Mouse (Mus musculus): Measurements from ENCODE around the gene Scmh1. TPM values are rescaled to one million over a fixed set of nuclear protein-coding genes. Genes with fewer than 3 reads are reported as not detected.

Gene Scmh1
- polyA plus RNA-seq, 1 experiment = 34.2 TPM

DNA sequence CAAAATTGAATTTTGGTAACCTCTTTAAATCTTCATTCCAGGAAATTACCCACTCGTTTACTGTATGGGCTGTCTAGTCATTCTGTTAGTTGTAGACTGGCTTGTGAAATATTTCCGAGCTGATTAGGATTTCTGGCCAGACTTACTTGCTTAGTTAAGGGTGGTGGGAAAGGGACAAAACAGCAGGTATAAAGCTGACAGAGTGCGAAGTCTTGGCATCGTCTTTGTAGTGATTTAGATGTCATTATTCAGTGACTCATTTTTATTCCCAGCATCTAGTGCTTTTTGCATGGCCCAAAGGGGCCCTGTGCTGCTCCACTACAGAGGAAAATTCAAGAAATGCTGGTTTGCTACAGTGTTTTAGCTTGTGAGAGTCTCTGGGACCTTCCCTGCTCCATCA, 56.7 kb downstream of the Scmh1 start:
- TF ChIP-seq POLR2A (IDR thresholded peaks at IDR 0.05; ENCODE audit: borderline replicate concordance, low read depth, low read length) = no peak
- TF ChIP-seq CTCF (IDR thresholded peaks at IDR 0.05; ENCODE audit: low read depth, low read length) = no peak
- H3K4me3 ChIP-seq (ENCODE audit: insufficient read depth, low read length) = no peak overlapping the region
- no peaks in the 10 kb centered on the region for H3K4me1 ChIP-seq (ENCODE audit: control insufficient read depth, insufficient read depth, low read length)
- no peak overlapping the region for H3K27ac ChIP-seq (ENCODE audit: insufficient read depth, low read depth, low read length)

DNA sequence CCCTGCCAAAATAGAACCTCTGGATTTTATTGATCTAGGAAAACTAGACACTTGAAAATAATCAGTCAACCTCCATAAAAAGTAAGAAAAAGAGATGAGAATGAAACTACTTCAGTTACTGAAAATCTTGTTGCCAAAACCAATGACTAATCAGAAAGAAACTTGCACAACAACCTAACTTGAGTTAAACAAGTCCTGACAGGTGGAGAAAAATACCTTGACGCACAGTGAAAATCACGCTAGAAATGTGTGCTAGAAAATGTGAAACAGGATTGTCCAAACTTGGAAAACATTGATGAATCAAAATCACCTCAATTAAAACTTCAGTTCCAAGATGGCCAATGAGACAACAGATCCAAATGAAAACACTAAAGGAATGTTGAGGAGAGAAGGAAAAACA, 67.9 kb downstream of the Scmh1 start:
- Histone ChIP-seq H3K4me3 (ENCODE audit: insufficient read depth, low read length) (no peak overlapping the region), H3K4me1 (ENCODE audit: control insufficient read depth, insufficient read depth, low read length) (no peaks in the 10 kb centered on the region), H3K27ac (ENCODE audit: insufficient read depth, low read depth, low read length) (no peak overlapping the region)
- TF ChIP-seq POLR2A (IDR thresholded peaks at IDR 0.05; ENCODE audit: borderline replicate concordance, low read depth, low read length) = no peak
- TF ChIP-seq CTCF (IDR thresholded peaks at IDR 0.05; ENCODE audit: low read depth, low read length) = no peak

DNA sequence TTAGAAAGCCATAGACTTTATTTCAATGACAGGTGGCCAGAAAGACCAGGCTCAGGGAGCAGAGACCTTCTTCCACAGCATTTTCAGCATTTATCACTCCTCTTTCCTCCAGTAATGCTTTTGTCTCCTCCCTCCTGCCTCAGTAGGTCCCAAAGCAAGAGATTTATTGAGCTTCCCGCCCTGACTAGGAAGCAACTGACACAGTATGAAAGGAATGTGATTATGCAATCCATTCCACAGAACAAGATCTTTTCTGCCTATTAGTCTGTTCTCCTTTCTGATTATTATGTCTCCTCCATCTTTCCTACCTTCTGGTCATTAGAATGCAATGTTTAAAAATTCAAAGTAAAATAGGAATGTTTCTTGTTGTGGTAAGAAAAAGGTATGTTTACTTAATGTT, 82.6 kb downstream of the Scmh1 start:
- no peak for TF ChIP-seq POLR2A (IDR thresholded peaks at IDR 0.05; ENCODE audit: borderline replicate concordance, low read depth, low read length)
- no peak for TF ChIP-seq CTCF (IDR thresholded peaks at IDR 0.05; ENCODE audit: low read depth, low read length)
- H3K4me1 ChIP-seq (ENCODE audit: control insufficient read depth, insufficient read depth, low read length) = no peaks in the 10 kb centered on the region
- no peak overlapping the region for H3K27ac ChIP-seq (ENCODE audit: insufficient read depth, low read depth, low read length)
- H3K4me3 ChIP-seq (ENCODE audit: insufficient read depth, low read length) = no peak overlapping the region

DNA sequence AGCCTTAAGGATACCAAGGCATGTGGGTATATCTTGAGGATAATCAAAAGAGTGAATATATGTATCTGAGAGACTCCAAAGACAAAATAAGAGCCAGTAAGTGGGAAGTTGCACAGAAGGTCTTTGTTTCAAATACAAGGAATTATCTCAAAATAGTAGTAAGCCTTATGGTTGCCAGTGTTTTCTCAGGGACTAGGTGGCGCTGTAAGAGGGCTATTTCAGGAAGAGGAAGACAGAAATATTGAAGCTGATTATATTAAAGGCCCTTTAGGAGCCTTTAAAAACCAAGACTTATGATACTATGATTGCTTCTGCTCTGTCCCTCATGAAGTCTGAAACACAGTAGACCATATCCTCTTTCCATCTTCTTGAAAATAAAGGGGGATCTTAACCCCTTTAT, 101.9 kb downstream of the Scmh1 start:
- H3K27ac ChIP-seq (ENCODE audit: insufficient read depth, low read depth, low read length) = no peak overlapping the region
- TF ChIP-seq CTCF (IDR thresholded peaks at IDR 0.05; ENCODE audit: low read depth, low read length) = no peak
- TF ChIP-seq POLR2A (IDR thresholded peaks at IDR 0.05; ENCODE audit: borderline replicate concordance, low read depth, low read length) = no peak
- no peak overlapping the region for H3K4me3 ChIP-seq (ENCODE audit: insufficient read depth, low read length)
- H3K4me1 ChIP-seq (ENCODE audit: control insufficient read depth, insufficient read depth, low read length) = no peaks in the 10 kb centered on the region

DNA sequence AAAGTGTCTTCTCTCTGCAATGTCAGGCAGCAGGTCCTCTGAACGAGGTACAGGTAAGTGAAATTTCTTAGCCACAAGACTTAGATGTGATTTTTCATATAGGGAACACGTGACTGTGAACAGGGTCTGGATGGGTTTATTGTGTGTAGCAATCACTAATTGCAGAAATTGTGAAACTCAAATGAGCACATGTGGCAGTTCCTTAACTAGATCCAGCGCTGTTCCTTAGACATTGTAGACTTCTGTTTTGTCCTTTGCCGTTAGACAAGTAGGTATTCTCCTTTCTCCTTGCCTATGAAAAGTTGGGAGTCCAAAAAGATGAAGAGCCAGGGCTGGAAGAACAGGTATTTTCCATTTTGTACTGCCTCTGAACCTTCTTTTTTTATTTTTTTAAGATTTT, 106.1 kb downstream of the Scmh1 start:
- H3K4me1 ChIP-seq (ENCODE audit: control insufficient read depth, insufficient read depth, low read length) = no peaks in the 10 kb centered on the region
- H3K4me3 ChIP-seq (ENCODE audit: insufficient read depth, low read length) = no peak overlapping the region
- no peak overlapping the region for H3K27ac ChIP-seq (ENCODE audit: insufficient read depth, low read depth, low read length)
- TF ChIP-seq POLR2A (IDR thresholded peaks at IDR 0.05; ENCODE audit: borderline replicate concordance, low read depth, low read length) = no peak
- no peak for TF ChIP-seq CTCF (IDR thresholded peaks at IDR 0.05; ENCODE audit: low read depth, low read length)

DNA sequence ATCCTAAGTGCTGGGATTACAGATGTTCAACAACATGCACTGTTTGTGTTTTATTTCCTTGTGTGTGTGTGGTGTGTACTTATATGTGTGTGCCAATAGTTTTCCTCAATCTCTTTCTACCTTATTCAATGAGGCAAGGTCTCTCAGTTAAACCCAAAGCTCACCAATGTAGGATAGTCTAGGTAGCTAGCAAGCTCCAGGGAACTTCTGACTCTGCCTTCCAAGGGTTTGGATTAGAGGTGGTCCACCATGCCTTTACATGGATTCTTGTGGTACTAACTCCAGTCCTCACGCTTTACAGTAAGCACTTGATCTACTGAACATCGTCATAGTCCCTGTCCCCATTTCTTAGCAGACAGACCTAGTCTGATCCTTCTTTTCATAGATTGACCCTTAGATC, 109.3 kb downstream of the Scmh1 start:
- Histone ChIP-seq H3K4me1 (ENCODE audit: control insufficient read depth, insufficient read depth, low read length) (no peaks in the 10 kb centered on the region), H3K4me3 (ENCODE audit: insufficient read depth, low read length) (no peak overlapping the region), H3K27ac (ENCODE audit: insufficient read depth, low read depth, low read length) (no peak overlapping the region)
- TF ChIP-seq POLR2A (IDR thresholded peaks at IDR 0.05; ENCODE audit: borderline replicate concordance, low read depth, low read length) = no peak
- TF ChIP-seq CTCF (IDR thresholded peaks at IDR 0.05; ENCODE audit: low read depth, low read length) = no peak

DNA sequence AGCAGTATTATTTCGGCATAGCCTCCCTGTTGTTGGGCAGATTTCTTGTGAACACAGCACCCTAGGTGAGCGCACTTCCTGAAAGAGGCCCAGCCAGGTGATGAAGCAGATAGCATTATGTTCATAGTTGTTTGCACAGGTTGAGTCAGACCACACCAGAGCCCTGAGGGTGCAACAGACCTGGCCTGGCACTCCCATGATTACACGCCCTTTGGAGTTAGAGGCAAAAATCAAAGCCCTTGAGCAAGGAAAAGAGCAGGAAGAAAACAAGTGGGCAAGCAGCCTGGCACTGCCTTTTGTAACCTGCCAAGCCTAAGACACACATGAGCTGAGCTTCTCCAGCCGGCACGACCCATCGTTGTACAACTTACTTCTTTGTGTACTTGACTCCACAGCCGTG, 111.4 kb downstream of the Scmh1 start:
- H3K27ac ChIP-seq (ENCODE audit: insufficient read depth, low read depth, low read length) = no peak overlapping the region
- TF ChIP-seq CTCF (IDR thresholded peaks at IDR 0.05; ENCODE audit: low read depth, low read length) = no peak
- TF ChIP-seq POLR2A (IDR thresholded peaks at IDR 0.05; ENCODE audit: borderline replicate concordance, low read depth, low read length) = no peak
- no peak overlapping the region for H3K4me3 ChIP-seq (ENCODE audit: insufficient read depth, low read length)
- no peaks in the 10 kb centered on the region for H3K4me1 ChIP-seq (ENCODE audit: control insufficient read depth, insufficient read depth, low read length)

DNA sequence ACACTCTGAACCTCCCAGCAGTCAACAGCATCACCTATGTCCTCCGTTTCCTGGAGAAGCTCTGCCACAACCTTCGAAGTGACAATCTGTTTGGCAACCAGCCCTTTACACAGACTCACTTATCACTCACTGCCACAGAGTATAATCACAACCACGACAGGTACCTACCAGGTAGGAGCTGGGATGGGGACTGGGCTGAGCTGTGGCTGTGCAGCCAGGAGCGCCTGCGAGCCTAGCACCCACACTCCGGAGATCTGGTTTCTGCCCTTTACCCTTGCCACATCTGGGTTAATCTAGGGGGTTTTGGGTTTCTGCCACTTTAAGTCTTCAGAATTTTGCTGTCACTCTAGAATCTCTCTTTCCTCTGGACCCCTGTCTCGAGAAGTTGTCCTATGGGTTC, 111.8 kb downstream of the Scmh1 start:
- TF ChIP-seq CTCF (IDR thresholded peaks at IDR 0.05; ENCODE audit: low read depth, low read length) (no peak), POLR2A (IDR thresholded peaks at IDR 0.05; ENCODE audit: borderline replicate concordance, low read depth, low read length) (no peak)
- Histone ChIP-seq H3K4me1 (ENCODE audit: control insufficient read depth, insufficient read depth, low read length) (no peaks in the 10 kb centered on the region), H3K27ac (ENCODE audit: insufficient read depth, low read depth, low read length) (no peak overlapping the region), H3K4me3 (ENCODE audit: insufficient read depth, low read length) (no peak overlapping the region)

DNA sequence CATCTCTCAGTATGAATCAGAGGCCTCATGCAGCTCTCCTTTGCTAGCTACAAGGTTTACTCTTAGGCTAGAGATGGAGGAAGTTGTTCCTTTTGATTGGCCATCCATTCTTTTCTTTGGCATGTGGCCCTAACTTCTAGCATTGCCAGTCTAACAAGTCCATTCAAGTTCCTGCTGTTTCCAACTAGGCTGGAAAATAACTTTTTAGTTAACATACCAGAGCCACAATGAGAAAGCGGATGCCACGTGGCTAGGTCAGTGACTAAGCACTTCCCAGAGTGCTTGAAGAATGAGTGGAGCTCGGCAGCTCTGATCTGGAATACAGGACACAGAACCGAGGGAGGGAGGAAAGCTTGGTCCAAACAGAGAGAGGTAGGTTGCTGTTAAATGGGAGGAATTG, 112.3 kb downstream of the Scmh1 start:
- TF ChIP-seq POLR2A (IDR thresholded peaks at IDR 0.05; ENCODE audit: borderline replicate concordance, low read depth, low read length) (no peak), CTCF (IDR thresholded peaks at IDR 0.05; ENCODE audit: low read depth, low read length) (no peak)
- H3K27ac ChIP-seq (ENCODE audit: insufficient read depth, low read depth, low read length) = no peak overlapping the region
- peaks cover 3% of the 10 kb centered on the region for H3K4me1 ChIP-seq (ENCODE audit: control insufficient read depth, insufficient read depth, low read length)
- no peak overlapping the region for H3K4me3 ChIP-seq (ENCODE audit: insufficient read depth, low read length)

DNA sequence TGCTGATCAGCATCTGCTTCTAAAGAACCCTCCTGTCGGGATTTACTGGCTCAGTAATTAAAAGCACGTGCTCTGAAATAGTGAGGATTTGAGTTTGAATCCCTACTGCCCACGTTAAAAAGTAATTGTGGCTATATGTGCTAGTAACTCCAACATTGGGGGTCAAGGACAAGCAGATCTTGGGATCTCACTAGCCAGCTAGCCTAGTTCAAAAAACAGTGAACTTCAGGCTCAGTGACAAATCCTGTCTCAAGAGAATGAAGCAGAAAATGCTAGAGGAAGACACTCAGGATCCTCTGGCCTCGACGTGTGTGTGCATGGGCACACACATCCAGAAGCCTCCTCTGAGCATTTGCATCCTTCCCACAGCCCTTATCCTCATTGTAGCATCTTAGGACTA, 116.7 kb downstream of the Scmh1 start:
- TF ChIP-seq POLR2A (IDR thresholded peaks at IDR 0.05; ENCODE audit: borderline replicate concordance, low read depth, low read length) (no peak), CTCF (IDR thresholded peaks at IDR 0.05; ENCODE audit: low read depth, low read length) (no peak)
- Histone ChIP-seq H3K4me1 (ENCODE audit: control insufficient read depth, insufficient read depth, low read length) (peaks cover 13% of the 10 kb centered on the region), H3K4me3 (ENCODE audit: insufficient read depth, low read length) (no peak overlapping the region), H3K27ac (ENCODE audit: insufficient read depth, low read depth, low read length) (no peak overlapping the region)

DNA sequence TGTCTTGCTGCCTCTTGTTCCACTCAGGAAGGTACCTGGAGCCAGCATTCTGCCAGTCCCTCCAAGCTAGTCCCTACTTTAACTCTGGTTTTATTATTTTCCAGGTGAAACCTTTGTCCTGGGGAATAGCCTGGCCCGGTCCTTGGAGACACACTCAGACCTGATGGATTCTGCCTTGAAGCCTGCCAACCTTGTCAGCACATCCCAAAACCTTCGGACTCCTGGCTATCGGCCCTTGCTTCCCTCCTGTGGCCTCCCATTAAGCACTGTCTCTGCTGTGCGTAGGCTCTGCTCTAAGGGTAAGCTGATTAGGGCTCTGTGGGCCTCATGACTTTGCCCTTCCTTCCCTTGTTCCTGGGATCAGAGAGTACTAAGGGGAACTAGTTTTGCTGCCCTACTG, 117.3 kb downstream of the Scmh1 start:
- TF ChIP-seq POLR2A (IDR thresholded peaks at IDR 0.05; ENCODE audit: borderline replicate concordance, low read depth, low read length) (no peak), CTCF (IDR thresholded peaks at IDR 0.05; ENCODE audit: low read depth, low read length) (no peak)
- Histone ChIP-seq H3K4me3 (ENCODE audit: insufficient read depth, low read length) (no peak overlapping the region), H3K4me1 (ENCODE audit: control insufficient read depth, insufficient read depth, low read length) (peaks cover 13% of the 10 kb centered on the region), H3K27ac (ENCODE audit: insufficient read depth, low read depth, low read length) (no peak overlapping the region)

All from bone marrow macrophage, adult 2 months (primary cell).